Mouse (Mus musculus): ENCODE data around the gene Kif1a.

Kif1a gene

GRCm38 (mm10) chr1:93092582-93092981 is 9.2 kb downstream of the Kif1a start:
- no peak for DNase-seq

DNA sequence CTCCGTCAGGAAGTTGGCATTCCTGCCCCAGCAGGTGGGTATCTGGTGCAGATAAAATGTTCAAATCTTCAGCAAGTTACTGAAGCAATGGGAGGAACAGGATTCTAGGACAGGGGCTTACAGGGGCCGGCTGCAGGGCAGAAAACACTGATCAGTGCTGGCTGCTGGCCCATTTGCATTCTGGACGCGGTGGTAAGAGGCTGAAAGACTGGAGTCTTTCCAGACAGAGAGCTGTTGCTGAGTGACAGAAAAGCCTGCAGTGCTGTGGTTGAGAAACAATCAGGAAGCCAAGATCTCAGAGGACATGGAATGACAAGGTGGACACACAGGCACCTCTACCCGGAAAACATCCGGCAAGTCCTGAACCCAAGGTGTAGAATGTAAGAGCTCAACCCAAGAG is 16.6 kb downstream of the Kif1a start:
- DNase-seq, result peak; percentile 11

- DNase-seq, result no peak
These were observed 18.1 kb downstream of the Kif1a start for GRCm38 (mm10) chr1:93083420-93084285.

GRCm38 (mm10) chr1:93082121-93082520 is 19.6 kb downstream of the Kif1a start:
- DNase-seq, result no peak

GRCm38 (mm10) chr1:93080930-93081589 is 20.7 kb downstream of the Kif1a start:
- peak; percentile 47 for DNase-seq

DNA sequence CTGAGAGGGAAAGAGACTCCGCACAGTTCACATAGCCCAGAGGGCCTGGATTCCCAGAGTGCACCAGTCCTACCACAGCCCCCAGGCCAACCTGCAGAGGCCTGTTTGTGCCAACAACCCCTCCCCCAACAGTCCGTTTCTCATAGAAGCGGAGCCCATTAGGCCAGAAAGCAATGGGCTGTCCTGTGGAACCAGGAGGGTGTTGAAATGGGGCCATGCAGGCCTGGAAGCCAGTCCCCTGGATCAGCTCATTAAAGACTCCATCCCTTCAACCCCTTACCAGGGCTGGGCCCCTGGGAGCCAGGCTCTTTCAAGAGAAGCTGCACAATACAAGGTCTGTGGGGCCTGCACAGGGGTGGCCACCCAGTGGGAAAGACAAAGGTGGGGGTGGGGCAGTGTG is 22.1 kb downstream of the Kif1a start:
- DNase-seq, result no peak

DNA sequence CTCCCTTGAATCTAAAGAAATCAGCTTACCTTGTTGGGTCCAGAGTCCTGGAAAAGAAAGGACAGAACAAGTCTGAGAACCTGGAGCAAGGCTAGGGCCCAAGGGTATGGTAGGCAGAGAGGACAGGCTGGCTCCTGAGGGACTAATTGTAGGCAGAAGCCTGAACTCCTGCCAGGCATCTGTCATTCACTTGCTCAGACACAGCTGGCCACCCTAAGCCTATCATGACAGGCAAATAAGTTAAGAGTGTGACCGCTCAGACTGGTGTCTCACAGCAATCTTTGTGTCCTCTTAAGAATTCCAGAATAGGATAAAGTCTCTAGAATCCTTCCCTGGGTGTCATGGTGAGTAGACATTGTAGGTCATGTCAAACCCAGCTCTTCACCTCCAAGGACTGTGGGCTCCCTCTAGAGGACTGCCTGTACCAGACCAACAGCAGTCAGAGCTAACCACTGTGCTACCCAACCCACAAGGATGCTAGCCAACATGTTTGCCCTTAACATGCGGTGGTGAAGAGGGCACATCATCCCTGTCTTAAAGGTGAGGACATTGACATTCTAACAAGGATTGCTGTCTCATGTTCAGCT is 29.4 kb downstream of the Kif1a start:
- no peak for DNase-seq

GRCm38 (mm10) chr1:93071487-93071971 is 30.2 kb downstream of the Kif1a start:
- DNase-seq, result no peak

DNA sequence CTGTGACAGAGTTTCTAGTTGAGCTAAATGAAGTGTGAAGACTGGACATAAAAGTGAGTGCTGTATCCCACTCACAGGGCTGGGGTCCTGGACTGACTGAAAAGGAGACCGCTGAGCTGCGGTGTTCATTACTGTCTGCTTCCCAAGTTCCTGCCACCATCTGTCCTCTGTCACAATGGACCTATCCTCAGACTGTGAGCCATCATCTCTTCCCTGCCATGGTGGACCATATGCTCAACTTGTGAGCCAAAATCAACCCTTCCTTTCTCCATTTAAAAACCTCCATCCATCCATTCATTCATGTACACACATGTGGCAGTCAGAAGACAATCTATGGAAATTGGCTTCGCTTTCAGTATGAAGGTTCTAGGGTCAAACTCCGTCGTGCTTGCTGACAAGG is 30.9 kb downstream of the Kif1a start:
- DNase-seq, result no peak

GRCm38 (mm10) chr1:93068553-93068952 is 33.2 kb downstream of the Kif1a start:
- DNase-seq, result no peak

GRCm38 (mm10) chr1:93065654-93066053 is 36.1 kb downstream of the Kif1a start:
- DNase-seq, result no peak

GRCm38 (mm10) chr1:93063694-93064093 is 38.1 kb downstream of the Kif1a start:
- peak; percentile 25 for DNase-seq

DNA sequence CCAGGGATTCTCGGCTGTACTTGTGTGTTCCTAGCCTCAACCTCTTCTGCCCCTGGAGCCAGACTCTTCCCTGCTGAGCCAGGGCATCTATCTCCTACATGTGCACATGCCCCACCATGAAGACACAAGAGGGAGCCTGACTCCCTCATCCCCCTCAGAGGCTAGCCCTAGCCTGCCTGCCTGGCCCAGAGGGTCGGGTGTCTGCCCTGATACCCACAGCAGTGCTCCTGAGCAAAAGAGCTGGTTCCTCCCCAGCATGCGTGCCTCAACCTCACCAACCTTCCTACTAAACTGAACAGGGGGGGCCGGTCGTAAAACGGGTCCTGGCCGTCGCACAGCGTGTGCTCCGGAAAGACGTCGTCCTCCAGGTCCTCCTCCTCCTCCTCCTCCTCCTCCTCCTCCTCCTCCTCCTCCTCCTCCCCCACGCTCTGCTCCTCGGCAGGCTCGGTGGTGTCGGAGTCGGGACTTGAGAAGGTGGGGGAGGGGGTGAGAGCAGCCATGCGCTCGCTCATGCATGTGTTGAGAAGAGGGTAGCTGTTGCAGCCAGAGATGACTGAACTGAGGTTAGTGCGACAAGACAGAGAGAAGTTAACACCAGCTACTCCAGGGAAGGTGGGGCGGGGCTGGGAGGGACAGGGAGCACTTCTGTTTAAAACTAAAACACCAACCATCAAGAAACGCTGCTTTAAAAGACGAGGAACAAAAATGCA is 50.5 kb downstream of the Kif1a start:
- no peak for DNase-seq

GRCm38 (mm10) chr1:93050071-93050470 is 51.7 kb downstream of the Kif1a start:
- no peak for DNase-seq

DNA sequence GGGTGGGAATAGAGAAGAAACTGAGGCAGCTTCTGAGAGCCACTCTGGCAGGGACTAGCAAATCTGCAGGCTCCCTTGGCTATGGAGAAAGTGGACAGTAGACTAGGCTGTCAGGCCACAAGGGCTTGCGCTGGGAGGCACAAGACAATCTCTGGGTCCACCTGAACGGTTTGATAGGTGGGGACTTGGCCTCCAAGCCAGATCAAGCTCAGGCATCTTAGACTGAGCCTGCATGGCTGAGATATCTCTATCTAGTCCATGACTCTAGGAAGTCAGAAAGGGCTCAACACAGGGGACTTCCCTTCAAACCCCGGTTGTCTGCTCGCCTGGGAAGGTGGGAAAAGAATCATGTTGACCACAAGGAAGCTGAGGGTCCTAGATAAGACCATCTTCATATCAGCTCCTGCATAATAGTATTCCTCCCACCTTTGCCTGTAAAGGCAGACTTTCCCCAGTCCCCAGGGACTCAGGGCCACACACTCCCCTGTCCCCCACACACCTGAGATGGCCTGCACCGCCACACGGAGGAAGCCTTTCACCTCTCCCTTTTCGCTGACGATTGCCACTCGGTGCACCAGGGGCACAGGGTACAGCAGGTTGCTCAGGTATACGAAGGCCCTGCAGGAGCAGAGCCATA is 55.5 kb downstream of the Kif1a start:
- no peak for DNase-seq

DNA sequence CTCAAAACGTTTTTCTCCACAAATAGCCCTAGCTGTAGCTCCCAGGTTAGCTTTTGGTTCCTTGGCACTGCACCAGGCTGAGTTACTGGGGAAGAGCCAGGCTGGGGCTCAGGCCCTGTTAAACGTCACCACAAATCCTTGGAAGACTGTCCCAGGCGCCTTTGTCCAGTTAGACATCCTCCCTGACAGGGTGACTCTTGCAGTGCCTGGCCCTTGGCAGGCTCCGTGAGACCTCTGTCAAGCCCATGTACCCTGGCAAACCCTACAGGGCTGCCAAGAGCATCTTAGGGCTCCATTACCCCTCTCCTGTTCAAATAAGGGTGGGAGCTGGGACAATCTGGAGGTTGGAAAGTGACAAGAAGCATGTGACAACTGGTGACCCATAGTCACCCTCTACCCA is 65.8 kb downstream of the Kif1a start:
- DNase-seq, result no peak

GRCm38 (mm10) chr1:93033989-93034388 is 67.8 kb downstream of the Kif1a start:
- no peak for DNase-seq

GRCm38 (mm10) chr1:93031199-93031598 is 70.6 kb downstream of the Kif1a start:
- DNase-seq, result no peak

DNA sequence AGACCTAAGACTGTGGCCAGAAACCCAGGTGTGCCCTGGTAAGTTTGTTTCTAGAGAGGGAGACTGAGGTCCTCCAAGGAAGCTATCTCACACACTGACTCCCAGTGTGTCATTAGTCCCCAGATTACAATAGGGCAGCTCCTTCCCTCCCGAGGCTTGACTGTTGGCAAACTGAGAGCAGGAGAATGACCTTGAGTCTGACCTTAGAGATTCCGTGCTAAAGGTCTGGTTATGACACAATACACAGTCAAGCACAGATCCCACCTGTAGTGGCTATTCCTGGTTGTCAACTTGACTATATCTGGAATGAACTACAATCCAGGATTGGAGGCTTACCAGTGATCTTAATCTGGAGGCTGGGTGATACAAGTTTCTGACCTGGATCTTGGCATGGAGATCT is 71.7 kb downstream of the Kif1a start:
- DNase-seq, result no peak

GRCm38 (mm10) chr1:93029387-93029786 is 72.4 kb downstream of the Kif1a start:
- DNase-seq, result no peak

GRCm38 (mm10) chr1:93026600-93026999 is 75.2 kb downstream of the Kif1a start:
- no peak for DNase-seq

GRCm38 (mm10) chr1:93020602-93021001 is 81.1 kb downstream of the Kif1a start:
- no peak for DNase-seq

- no peak for DNase-seq
These were observed 83.0 kb downstream of the Kif1a start for GRCm38 (mm10) chr1:93018716-93019115.
